Mouse (Mus musculus) adrenal gland, adult (tissue): ENCODE data around the gene Lrp4.
A peak's percentile ranks its signal among the peaks of the same experiment; 100 is the strongest.

Source experiments
- DNase-seq, 2 experiments: peaks; one replicate each; pipeline ENCODE4 v3.0.0; 2022 to 2023; ENCODE audit warnings: low spot score in 1 of 2; ENCODE audit not compliant: inconsistent age in 2 of 2

The Lrp4 gene

GRCm38 (mm10) chr2:91484698-91485097, 27.4 kb downstream of the Lrp4 start:
- no peak for DNase-seq

GRCm38 (mm10) chr2:91485256-91485655, 27.9 kb downstream of the Lrp4 start:
- no peak for DNase-seq

GRCm38 (mm10) chr2:91487295-91487694, 30.0 kb downstream of the Lrp4 start:
- peak in 1 of 2 experiments; percentile 57 for DNase-seq

DNA sequence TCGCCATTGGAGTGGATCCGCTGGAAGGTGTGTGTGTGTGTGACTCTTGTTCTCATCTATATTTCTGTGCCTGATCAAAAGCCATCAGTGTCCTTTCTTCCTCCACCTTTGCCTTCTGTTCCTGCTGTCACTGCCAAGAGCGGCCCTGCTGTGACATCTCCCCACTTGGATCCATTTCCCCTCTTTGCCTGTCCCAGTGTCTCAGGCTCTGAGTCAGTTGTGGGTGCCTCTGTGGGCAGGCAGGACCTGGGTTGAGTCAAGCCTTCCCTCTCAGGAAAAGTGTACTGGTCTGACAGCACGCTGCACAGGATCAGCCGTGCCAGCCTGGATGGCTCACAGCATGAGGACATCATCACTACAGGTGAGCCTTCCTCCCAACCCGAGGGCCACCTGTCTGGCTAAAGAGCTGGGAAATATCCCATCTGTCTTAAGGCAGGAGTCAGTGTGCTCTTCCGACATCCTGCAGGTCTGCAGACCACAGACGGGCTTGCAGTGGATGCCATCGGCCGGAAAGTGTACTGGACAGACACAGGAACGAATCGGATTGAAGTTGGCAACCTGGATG, 34.8 kb downstream of the Lrp4 start:
- no peak for DNase-seq

GRCm38 (mm10) chr2:91493981-91494380, 36.7 kb downstream of the Lrp4 start:
- DNase-seq = no peak

GRCm38 (mm10) chr2:91498093-91498719, 40.9 kb downstream of the Lrp4 start:
- DNase-seq = no peak

- no peak for DNase-seq
Measured at GRCm38 (mm10) chr2:91508076-91508475, 50.8 kb downstream of the Lrp4 start.

GRCm38 (mm10) chr2:91517186-91517585, 59.9 kb downstream of the Lrp4 start:
- no peak for DNase-seq

- peak; percentile 92 to 97 for DNase-seq
Measured at GRCm38 (mm10) chr2:91526294-91527146, 69.2 kb downstream of the Lrp4 start, which contains the start of gene Ckap5. Ckap5 (plus strand) TSS chr2:91526762.

GRCm38 (mm10) chr2:91527147-91527486, 69.8 kb downstream of the Lrp4 start:
- DNase-seq = no peak

GRCm38 (mm10) chr2:91537588-91538205, 80.4 kb downstream of the Lrp4 start:
- peak; percentile 91 to 96 for DNase-seq
